Mouse (Mus musculus) erythroblast, embryonic 14.5 days (primary cell): ENCODE data around the gene Glod4. TPM values are rescaled to one million over a fixed set of nuclear protein-coding genes. Genes with fewer than 3 reads are reported as not detected.

ENCODE experiments used
- H3K27me3 ChIP-seq: 2 replicates; pipeline ENCODE4 v1.6.1; 2012; ENCODE audit warnings: inconsistent platforms; ENCODE audit not compliant: control insufficient read depth
- H3K36me3 ChIP-seq: 2 replicates; pipeline ENCODE4 v1.6.1; 2012; ENCODE audit warnings: mild to moderate bottlenecking, inconsistent platforms; ENCODE audit not compliant: control insufficient read depth
- H3K4me1 ChIP-seq: 2 replicates; pipeline ENCODE4 v1.6.1; 2012; ENCODE audit warnings: inconsistent platforms; ENCODE audit not compliant: control insufficient read depth
- H3K4me3 ChIP-seq: replicated peaks from 2 replicates; pipeline ENCODE3; 2012; ENCODE audit warnings: moderate library complexity, mild to moderate bottlenecking, inconsistent platforms
- H3K9me3 ChIP-seq: 2 replicates; pipeline ENCODE4 v1.6.1; 2012; ENCODE audit warnings: low read length, inconsistent platforms, mixed read lengths; ENCODE audit not compliant: control insufficient read depth
- GATA1 ChIP-seq: IDR thresholded peaks from 2 replicates; pipeline ENCODE4 v1.6.1; 2012; ENCODE audit warnings: low read length, inconsistent platforms, mixed read lengths
- TAL1 ChIP-seq: IDR thresholded peaks from 3 replicates; pipeline ENCODE4 v1.6.1; 2012; ENCODE audit warnings: low read length, inconsistent platforms, mixed read lengths
- polyA plus RNA-seq: library from polyadenylated mRNA; stranded (reverse); fragments of >175 nt; gene quantifications from 2 replicates; pipeline ENCODE4 v1.2.3, GENCODE M21; 2012

Glod4 gene
- polyA plus RNA-seq, 1 experiment: 0.16 TPM

DNA sequence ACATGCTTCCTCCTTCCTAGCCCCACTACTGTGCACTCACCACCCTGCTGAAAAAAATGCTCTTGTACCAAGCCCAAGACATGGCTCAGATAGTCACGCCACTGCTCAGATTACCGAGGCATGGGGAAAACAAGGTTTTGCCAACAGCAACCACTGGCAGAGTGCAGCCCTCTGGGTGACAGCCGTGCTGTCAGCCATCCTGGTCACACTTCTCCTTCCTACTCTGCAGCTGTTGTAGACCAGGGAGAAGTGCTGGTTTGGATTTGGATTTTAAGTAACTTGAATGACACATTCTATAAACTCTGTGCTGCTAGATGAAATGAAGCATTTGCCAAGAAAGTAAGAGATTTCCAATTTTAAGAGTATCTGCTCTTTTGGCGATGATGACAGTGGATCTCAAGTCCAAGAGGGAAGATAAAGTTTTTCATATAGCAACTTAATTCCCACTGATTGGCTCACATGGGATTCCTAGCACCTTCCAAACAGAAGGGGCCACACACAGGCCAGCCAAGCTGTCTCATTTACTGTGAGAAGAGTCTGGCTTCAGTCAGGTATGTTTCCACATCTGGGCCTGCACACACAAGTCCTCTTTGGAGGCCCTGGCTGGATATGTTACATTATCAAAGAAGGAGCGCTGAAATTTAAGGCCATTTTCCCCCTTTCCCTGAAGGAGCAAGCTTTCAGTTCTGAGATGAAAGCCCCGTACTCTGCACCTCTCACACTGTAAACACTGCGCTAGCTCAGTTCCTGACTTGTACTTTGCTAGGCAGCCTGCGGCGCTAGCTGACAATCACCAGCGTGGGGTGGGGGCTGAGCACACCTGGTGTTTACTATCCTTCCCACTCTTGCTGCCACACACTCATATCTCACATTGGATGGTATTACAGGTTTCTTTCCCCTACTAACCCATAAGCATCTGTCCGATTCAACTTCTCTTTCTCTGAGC is 136.7 kb downstream of the Glod4 start:
- TF ChIP-seq GATA1 (no peak), TAL1 (no peak)
- Histone ChIP-seq H3K27me3 (no peaks in the 10 kb centered on the region), H3K4me3 (no peak overlapping the region), H3K9me3 (no peaks in the 10 kb centered on the region), H3K4me1 (no peaks in the 10 kb centered on the region), H3K36me3 (peaks cover 4% of the 10 kb centered on the region)

DNA sequence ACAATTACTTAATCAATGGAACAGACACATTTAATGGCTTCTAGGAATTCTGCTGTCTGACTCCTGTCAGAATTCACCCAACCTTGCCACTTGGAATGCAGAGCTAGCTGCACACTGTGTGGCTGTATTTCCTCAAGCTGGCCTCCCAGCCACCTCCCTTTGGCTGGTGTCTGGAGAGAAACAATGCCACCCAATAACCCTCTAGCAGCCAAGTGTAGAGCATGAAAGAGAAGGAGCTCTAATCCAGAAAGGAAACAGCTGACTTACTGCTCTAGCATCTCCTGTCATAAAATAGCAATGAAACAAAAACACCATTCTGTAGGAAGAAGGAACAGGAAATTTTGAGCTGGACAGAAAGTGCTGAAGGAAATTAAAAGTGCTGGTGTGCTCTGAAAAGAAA is 142.4 kb downstream of the Glod4 start:
- H3K36me3 ChIP-seq: peaks cover 14% of the 10 kb centered on the region
- H3K4me1 ChIP-seq: no peaks in the 10 kb centered on the region
- H3K27me3 ChIP-seq: no peaks in the 10 kb centered on the region
- H3K4me3 ChIP-seq: no peak overlapping the region
- no peaks in the 10 kb centered on the region for H3K9me3 ChIP-seq
- no peak for TF ChIP-seq GATA1
- TF ChIP-seq TAL1: no peak

DNA sequence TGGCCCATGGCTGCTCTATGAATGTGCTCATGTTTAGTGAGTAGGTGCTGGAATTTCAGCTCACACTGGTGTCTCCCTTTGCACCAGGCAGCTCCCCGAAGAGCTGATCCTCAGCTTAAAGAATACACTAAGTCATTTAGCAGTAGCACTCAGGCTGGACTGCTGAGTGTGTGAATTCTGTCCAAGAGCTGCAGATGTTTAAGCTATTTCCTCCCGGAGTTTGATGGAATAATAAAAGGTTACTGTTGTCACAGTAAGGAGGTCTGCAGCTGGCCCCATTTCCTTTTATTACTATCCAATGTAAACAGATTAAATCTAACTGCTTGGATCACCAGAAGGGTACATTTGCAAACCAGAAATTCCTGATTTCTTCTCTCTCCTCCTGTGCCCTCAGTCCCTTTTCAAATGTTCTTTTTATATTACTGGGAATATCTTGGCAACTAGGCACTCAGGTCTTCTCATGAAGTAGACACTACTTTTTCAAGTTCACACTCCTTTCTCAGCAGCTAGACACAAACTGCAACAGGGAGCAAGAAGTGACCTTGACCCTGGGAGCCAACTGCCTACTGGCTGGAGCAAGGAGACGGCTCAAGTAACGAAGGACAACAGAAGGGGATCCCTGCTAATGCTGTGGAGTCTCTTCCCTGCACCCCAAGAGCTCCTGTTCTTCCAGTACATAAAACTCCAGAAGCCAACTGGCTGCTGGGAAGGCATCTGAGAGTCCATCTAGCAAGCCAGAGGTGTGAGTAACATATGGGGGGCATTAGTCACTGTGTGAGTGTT is 144.1 kb downstream of the Glod4 start:
- H3K4me3 ChIP-seq: no peak overlapping the region
- TF ChIP-seq GATA1 (no peak), TAL1 (no peak)
- peaks cover 14% of the 10 kb centered on the region for H3K36me3 ChIP-seq
- H3K27me3 ChIP-seq: no peaks in the 10 kb centered on the region
- H3K4me1 ChIP-seq: no peaks in the 10 kb centered on the region
- no peaks in the 10 kb centered on the region for H3K9me3 ChIP-seq

DNA sequence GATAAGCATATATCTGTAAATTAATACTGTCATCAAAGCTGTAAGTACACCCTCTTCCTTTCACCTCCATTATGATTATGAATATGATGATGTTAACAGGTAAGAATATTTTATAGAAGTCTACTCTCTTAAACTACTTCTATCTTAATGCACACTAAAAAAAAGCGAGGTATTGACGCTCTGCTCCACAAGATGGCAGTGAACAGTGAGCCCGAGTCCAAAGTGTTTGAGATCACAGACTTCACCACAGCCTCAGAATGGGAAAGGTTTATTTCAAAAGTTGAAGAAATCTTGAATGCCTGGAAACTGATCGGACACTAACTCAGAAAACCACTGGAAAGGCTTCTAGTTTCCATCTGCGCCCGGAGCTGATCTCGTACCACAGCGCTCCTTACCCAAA is 149.9 kb downstream of the Glod4 start:
- no peaks in the 10 kb centered on the region for H3K27me3 ChIP-seq
- H3K4me3 ChIP-seq: no peak overlapping the region
- no peak for TF ChIP-seq TAL1
- no peak for TF ChIP-seq GATA1
- no peaks in the 10 kb centered on the region for H3K4me1 ChIP-seq
- H3K36me3 ChIP-seq: peaks cover 4% of the 10 kb centered on the region
- H3K9me3 ChIP-seq: no peaks in the 10 kb centered on the region

DNA sequence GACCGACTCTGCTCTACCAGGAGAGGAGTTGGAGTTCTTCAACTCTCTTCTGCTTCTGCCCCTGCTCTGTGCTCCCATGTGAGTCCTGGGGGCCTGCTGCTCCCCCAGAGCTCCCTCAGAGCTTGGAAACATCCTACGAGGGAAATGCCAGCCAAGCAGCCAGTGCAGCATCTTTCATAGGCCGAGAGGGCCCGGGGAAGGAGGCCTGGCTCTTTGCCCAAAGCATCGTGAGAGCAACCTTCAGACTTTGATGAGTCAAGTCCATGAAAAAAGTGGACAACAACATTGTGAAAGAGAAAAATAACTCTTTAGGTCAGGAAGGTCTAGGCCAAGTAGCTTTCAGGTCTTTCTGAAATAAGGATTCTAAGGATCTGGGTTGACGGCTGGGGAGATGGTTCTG is 153.7 kb downstream of the Glod4 start:
- no peaks in the 10 kb centered on the region for H3K27me3 ChIP-seq
- no peaks in the 10 kb centered on the region for H3K4me1 ChIP-seq
- TF ChIP-seq GATA1: no peak
- TF ChIP-seq TAL1: no peak
- no peak overlapping the region for H3K4me3 ChIP-seq
- H3K36me3 ChIP-seq: peaks cover 4% of the 10 kb centered on the region
- H3K9me3 ChIP-seq: no peaks in the 10 kb centered on the region

DNA sequence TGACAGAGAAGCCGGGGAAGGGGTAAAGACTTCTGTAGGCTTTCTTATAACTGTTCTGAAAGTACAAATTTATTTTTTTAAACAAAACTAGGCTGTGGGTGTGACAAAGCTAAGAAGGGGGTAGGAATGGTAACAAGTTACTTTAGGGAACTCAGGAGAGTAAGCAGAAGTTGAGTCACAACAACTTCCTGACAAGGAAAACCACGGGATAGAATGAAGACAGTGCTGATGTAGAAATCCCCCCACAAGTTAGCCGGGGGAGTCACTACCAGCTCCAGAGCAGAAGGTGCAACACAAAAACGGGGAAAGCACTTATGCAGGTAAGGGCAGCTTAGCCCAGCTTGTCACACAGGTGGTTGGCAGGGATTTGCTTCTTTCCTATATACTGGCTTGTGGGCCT is 155.0 kb downstream of the Glod4 start:
- peaks cover 4% of the 10 kb centered on the region for H3K36me3 ChIP-seq
- TF ChIP-seq GATA1 (no peak), TAL1 (no peak)
- H3K9me3 ChIP-seq: no peaks in the 10 kb centered on the region
- no peak overlapping the region for H3K4me3 ChIP-seq
- no peaks in the 10 kb centered on the region for H3K27me3 ChIP-seq
- no peaks in the 10 kb centered on the region for H3K4me1 ChIP-seq

DNA sequence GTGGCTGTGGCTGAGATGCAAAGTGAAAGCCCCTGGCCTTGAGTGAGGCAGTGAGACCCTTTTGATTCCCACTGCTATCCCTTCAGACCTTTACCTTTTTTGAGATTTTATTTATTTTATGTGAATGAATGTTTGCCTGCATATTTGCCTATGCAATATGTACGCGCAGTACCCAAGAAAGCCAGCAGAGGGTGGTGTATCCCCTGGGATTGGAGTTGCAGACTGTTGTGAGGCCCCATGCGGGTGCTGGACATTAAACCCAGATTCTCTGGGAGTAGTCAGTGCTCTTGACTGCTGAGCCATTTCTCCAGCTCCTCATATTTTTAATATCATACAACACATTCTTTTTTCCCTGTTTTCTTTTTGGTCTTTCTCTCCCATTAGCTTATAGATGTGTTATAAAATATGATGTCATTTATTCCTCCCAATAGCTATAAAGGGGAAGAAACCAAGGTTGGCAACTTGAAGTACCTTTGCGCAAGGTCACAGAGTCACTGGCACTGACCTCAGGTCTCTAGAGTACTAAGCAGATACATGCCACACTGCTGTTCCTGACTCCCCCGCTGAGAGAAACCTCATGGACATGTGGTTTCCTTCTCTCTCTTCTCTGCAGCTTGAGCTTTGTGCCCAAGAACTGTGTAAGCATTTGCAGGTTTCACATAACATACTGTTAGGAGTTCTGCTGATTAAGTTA is 157.5 kb downstream of the Glod4 start:
- TF ChIP-seq GATA1: no peak
- Histone ChIP-seq H3K27me3 (no peaks in the 10 kb centered on the region), H3K4me1 (no peaks in the 10 kb centered on the region), H3K36me3 (peaks cover 16% of the 10 kb centered on the region), H3K4me3 (no peak overlapping the region), H3K9me3 (no peaks in the 10 kb centered on the region)

DNA sequence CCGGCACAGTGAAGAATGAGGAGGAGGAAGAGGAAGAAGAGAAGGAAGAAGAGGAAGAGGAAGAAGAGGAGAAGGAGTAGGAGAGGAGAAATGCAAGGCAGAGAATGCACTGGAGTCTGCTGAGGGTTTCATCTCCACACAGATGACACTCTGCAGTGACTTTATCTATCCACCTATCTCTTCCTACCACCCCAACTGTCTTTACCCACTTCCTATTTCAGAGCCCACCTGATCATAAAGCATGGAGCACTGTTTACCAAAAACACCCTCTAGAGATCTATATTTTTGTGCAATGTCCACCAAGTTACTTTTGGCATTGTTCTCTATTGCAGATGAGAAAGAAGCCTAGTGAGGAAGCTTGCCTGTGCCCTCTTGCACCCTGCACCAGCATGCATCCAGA is 158.6 kb downstream of the Glod4 start:
- peaks cover 22% of the 10 kb centered on the region for H3K36me3 ChIP-seq
- H3K27me3 ChIP-seq: no peaks in the 10 kb centered on the region
- no peaks in the 10 kb centered on the region for H3K9me3 ChIP-seq
- no peaks in the 10 kb centered on the region for H3K4me1 ChIP-seq
- TF ChIP-seq GATA1 (no peak), TAL1 (no peak)
- H3K4me3 ChIP-seq: no peak overlapping the region

DNA sequence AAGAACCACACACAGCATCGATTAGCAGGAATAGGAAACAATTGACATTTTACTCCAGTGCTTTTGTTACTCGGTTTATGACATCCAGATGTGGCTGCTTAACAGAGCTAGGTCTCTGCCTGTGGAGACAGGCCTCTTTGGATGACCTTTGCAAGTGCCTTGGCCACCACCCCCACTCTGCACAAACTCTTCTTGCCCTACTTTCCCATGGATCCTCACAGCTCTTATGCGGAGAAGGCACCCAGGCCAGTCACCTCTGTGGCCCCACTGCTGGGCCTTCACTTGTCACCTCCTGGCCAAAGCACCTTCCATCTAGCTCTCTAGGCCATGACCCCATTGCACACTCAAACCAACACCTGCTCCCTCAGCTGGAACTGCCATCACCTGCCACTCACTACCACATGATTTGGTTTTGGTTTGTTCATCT is 159.6 kb downstream of the Glod4 start:
- H3K4me1 ChIP-seq: no peaks in the 10 kb centered on the region
- no peaks in the 10 kb centered on the region for H3K9me3 ChIP-seq
- H3K36me3 ChIP-seq: peaks cover 22% of the 10 kb centered on the region
- H3K4me3 ChIP-seq: no peak overlapping the region
- H3K27me3 ChIP-seq: no peaks in the 10 kb centered on the region
- TF ChIP-seq GATA1: no peak
- no peak for TF ChIP-seq TAL1
